Mouse (Mus musculus) megakaryocyte progenitor cell, adult 5-6 weeks (primary cell): ENCODE results near the gene Lsamp. TPM values are rescaled to one million over a fixed set of nuclear protein-coding genes. Genes with fewer than 3 reads are reported as not detected.

Experiments
- ATAC-seq: replicated peaks from 2 replicates; pipeline ENCODE4 v1.8.0; 2016; ENCODE audit warnings: mild to moderate bottlenecking, moderate TSS enrichment, inconsistent platforms; ENCODE audit not compliant: poor library complexity
- total RNA-seq, 2 experiments: library from RNA; stranded (forward) in 1 of 2; stranded (reverse) in 1 of 2; fragments of 157-497, 149-512 nt in 1 of 2; fragments of 200-1000 nt in 1 of 2; gene quantifications; 2 replicates each; pipeline versions ENCODE4 v1.2.3 to v1.2.4; 2015 to 2017

Lsamp gene
- total RNA-seq, 2 experiments from 2014 or later: not detected

DNA sequence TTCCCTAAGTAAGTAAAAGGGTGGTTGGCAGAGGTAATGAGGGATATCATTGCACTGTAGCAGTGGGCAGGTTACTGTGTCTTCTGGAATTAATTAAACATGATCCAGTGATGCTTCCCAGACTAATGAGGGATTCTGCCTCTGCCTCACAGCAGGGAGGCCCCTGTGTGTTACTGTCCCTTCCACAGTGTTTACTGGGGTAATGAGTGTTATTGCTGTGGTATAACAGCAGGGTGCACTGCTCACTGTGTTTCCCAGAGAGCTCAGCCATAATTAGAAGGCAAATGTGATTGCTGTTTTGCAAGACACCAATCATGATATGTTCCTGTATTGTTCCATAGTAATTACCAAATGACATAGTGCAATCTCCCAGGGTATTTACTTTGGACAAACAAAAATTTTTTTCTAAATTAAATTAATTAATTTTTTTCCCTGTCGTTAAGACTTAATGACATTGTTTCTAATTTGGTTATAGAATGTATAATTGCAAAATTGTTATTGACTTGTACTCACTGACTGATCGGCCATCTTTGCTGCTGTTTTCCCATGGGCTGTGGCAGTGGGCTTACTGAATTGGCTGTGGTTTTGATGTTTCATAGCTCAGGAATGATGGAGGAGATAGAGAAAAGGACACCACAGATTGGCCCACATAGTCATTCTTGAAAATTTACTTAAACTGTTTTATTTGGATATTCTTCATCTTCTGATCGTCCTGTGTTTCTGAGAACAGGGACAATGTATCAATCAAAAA lies 655.6 kb downstream of the Lsamp start:
- no peak for ATAC-seq

DNA sequence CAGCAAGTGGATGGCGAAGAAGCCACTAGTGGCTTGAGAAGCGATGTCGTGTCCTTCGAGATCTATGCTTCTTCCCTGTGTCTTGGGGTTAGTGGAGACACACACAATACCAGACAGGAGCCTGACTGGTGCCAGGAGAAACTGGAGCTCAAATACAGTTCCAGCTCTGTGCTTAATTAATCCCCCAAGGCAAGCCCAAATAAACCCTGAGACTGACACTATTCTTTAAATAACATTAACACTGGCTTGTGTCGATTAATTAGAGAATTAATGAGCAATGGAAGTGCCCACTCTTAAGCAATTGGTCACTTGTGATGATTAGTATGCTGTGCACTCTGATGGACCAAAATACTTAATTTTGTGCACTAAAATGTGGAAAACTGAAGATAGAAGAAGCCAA lies 668.6 kb downstream of the Lsamp start:
- ATAC-seq: no peak

DNA sequence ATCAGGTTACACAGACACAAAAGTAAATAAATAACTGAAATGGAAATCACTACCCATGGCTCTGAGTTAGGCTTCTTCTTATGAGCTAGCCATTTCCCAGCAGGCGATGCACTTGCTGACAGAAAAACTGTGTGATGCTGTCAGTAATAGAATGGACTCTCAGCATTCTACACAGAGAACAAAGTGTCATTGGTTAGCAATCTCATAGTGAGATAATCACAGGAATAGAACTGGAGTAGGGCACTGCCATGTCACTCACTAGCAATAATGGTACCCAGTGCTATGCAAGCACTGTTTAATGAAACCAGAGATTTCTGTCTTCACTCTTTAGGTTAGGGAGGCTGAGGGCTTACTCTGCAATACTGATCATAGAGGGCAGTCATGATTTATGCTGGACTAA lies 669.3 kb downstream of the Lsamp start:
- ATAC-seq: no peak

DNA sequence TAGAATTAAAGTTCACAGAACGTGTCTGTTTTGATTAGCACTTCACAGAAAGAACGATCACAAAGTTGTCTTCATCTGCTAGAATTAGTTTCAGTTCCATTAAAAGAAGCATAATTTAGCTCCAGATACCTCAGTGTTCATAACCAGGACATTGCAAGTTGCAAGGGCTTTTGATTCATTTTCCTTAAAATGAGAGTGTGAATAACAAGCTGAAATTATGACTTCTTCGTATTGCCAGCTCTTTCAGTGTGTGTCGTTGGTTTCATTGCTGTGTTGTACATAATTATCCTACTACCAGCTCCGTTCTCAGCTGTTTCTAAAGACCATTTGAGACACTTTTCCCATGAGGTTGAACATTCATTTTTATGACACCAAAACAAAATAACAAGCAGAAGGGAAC lies 672.2 kb downstream of the Lsamp start:
- no peak for ATAC-seq

DNA sequence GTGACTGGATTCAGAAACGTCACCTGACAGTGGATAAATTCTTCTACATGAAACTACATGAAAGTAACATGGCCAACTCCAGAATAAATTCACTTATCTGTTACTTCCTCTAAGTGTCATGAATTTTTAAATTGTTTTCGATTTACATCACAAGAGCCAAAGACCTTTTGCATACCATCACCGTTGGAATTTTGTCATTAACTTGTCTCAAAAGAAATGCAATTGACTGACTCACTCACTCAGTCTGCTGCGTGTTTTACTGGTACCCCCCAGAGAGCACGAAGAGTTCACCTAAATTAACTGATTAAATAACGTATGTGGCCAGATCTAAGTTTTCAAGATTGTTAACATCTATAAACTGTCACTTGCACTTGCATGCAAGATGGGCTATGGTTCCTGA lies 672.7 kb downstream of the Lsamp start:
- ATAC-seq: no peak

DNA sequence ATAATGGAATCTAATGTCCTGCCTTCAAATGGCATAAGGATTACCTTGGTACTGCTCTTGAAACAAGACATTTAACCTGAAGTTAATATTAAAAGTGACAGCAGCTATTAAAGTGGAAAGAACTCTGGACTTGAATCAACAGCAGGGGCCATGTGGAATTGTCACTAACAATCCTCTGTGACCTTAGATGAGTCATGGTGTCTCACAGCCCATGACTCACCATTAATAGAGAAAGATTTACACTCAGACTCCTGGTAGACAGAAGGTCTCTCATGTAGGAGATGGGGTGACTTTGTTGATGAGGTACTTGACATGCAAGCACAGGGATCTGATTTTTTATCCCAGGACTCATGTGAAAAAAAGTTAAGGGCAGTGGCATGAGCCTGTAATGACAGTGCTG lies 701.4 kb downstream of the Lsamp start:
- no peak for ATAC-seq

DNA sequence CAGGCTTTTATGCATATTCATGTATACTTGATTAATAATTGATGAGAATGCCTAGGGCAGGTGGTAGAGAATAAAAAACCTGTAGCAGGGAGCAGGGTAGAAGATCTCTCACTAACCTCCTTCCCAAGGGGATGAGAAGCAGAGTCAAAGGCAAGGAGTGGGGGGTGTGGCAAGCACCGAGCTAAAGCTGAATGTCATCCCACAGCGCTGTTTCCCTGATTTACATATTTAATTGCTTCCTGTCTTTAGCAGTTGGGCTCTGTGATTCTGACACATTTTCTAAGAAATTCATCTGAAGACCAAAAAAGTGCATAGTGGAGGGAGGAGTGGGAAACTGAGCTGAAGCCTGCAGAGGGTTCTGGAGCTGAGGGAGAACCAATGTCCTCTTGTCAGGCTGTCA lies 708.1 kb downstream of the Lsamp start:
- ATAC-seq: no peak

DNA sequence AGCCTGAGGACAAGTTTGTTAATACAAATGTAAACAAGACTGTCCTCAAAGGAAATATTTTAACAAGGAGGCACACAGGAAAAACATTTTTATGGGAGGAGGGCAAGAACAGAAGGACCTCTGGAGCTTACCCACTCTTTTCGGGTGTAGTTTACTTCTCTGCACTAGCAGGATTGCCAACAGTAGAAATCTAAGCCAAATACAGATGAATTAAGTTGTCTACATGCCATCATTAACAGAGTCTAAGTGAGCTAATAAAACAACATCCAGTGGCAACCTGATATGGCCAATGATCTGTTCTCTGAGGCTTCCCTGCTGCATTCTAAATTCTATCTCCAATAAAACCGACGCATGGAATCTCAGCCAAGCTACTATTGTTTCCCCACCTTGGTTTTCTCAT lies 713.1 kb downstream of the Lsamp start:
- no peak for ATAC-seq

DNA sequence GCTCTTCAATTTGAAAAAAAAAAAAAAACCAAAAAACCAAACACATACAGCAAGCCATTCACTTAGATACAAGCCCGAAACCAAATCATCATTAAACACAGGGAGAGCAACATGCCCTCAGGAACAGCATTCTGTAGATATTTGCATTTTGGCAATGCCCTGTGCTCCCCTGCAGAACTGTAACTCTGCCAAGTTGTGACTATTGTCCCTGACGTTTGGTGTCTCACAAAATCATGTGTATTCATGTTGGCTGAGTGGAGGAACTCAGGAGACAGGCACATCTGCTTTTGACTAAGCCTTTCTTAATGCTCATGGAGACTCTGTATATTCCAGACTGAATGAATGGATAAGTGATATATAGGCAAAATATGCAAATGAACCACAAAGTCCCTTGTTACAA lies 724.4 kb downstream of the Lsamp start:
- no peak for ATAC-seq

DNA sequence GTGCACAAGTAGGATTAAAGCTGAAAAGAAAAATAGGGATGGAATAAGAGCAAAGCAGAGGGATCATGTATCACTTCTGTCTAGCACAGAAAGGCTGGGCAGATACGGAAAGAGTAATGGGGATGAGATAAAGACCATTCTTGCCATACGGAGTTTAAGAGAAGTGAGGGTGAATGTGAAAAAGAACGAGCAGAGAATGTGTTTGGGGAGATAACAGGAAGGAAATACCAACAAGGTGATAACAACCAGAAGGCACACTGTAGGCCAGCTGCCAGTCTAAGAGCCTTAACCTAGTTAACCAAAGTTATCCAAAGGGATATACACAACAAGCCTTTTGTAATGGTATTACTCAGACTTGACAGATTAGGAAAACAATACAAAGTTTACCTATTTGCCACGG lies 725.4 kb downstream of the Lsamp start:
- ATAC-seq: no peak

DNA sequence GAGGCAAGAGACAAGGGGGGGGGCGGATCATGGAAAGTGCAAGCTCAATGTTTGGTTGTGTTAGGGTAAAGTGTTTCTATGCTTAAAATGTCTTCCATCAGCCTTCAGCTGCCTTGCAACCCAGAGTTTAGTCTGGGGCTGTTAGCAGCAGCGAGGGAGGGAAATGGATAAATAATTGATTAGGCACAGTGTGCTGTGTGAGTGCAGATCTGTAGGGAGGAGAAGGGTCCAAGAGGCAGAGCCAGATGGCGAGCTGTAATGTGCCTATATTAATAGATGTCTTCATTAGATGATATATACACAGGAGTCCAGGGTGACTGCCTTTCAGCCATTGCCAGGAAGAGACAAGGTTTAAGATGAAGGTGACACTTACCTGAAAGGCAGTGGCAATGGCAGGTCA lies 725.9 kb downstream of the Lsamp start:
- ATAC-seq: no peak

DNA sequence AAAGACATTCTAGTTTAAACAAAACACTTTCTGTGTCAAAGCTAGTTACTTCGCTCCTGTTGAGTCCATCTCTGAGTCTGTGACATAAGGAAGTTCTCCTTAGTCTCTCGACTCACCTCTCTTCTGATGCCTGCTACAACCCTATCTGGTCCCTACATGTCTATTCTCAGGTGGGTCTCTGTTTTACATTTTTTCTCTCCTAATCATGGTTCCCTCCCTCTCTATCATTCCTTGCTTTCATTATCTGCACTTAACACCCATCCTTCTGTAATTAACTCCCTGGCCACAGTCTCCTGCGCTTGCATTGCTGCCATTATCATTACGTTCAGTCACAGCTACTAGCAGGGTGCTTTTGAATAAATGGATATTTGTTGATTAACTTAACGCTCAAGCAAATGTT lies 726.3 kb downstream of the Lsamp start:
- ATAC-seq: no peak

DNA sequence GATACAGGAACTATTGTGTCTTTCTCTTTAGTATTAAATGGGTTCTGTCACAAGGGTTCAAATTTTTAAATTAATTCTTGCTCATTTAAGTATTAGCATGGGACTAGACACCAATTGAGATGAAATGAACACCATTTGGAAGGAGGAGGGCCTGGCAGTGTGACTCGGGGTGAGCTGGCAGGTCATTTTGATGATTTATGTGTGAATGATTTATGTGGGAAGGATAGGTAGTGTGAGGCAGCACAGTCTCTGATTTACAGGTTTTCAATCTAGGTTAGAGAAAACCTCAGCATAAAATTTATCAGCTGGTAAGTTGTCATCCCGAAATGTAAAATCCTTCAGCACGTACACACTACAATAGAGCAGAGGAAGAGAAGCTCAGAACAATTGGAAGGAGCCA lies 729.6 kb downstream of the Lsamp start:
- ATAC-seq: no peak

DNA sequence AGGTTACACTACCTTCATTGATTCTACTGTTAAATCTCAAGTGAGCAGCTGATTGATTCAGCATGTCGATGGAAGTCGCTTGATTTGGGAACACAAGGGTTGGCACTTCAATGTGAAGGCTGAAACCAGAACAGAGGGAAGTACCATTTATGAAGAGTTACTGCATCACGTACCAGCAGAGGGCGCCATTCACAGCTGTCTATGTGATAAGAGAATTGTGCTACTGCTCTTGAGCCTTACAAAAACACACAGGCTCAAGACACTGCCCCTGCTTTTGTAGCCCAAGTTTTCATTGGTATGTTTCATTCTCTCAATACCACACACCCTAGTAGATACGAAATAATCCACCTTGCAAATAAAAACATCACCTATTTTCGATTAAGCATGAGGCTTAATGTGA lies 754.9 kb downstream of the Lsamp start:
- ATAC-seq: no peak

DNA sequence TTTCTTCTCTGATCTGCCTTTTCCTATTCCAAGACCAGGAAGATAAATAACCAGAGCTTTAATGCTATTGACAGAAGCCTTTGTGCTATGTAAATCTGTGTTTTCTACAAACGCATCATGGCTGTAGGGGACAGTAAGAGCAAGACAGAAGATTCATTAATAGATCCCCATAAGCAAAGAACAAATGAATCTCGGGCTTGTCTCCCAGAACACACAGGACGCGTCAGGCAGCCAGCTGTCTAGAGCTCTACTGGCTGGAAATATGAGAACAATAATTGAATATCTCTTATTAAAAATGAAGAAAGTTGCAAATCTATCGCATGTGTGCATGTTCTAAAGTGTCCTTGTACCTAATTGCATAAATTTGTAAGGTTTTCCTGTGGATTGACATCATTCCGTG lies 755.6 kb downstream of the Lsamp start:
- ATAC-seq: no peak

DNA sequence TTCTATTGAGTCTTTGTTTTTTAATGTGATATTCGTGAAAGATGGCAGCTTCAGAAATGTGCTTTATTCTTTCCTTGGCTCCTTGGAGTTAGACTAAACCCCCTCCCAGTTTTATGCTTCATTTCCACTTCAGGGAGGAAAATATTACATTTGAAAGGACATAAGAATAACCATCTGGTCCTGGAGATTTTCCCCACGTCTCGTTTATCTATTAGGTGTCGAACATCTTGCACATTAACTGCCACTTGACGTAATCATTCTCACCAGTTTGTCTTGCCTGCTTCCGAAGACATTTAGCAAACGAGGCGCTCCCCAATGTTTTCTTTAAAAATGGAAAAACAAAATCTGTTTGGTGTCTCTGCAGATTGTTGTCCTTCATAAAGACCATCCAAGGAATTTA lies 756.1 kb downstream of the Lsamp start:
- no peak for ATAC-seq

DNA sequence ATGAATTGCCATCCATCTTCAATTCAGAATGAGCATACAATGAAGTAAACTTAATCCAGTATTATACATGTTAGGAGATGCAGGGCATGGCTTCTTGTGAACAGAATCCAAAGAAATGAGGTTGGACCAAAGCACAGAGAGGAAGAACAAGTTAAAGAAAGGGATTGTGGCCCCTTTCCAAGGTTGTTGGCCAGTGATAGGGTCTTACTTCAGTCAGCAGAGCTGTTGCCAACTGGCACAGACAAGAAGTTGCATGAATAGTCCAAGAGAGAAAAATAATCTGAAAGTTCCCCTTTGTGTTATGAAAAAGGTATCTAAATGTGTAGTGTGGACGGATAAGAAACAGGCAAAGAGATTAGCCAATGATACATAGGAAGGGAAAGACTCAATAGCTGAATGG lies 843.0 kb downstream of the Lsamp start:
- no peak for ATAC-seq

DNA sequence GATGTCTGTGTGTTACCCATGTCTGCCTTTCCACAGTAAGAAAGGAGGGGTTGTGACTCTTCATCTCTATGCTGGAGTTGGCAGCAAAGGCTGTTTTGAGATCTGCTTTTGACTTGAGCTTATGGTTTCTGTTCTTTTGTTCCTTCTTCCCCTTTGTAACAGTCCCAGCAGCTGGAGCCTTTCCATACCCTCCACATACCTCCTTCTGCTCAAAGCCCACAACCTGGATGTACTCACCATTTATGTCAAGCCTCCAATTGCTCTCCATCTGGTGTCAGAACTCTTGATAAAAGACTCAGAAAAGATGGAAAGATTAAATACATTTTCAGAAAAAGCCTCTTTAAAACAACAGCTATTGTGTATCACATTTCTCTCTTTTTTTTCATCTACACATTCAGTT lies 847.4 kb downstream of the Lsamp start:
- no peak for ATAC-seq

DNA sequence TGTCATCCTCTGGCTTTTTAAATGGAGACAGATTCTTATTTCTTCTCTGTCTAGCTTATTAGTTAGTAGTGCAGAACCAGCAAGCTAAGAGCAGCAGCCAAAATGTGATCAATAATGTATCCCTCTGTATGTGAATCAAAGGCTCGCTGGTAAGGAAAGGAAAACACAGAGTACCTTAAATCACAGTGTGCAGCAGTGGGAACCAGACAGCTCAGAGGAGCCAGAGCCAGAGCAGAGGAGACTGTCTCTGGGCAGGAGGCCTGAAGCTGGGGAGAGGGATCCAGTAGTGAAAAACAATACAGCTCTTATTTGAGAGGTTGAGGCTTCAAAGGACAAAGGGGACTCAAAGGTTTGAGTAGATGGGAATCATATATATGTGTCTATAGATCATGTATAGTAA lies 857.6 kb downstream of the Lsamp start:
- ATAC-seq: no peak

DNA sequence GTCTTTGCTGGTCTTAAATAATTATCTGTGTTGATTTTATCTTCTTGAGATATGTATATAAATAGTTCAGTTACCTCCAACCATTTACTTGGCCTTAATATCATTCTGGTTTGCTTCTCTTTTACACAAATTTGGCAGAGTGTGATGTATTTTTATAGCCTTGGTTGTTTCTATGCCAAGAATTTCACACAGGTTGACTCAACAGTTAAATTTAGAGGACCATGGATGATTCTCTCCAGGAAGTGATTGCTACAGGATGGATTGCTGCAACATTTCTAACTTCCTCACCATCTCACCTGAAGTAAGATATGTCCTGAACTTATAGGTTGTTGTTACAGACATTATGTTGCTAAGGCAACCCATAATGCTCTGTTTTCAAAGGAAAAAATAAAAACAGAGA lies 882.6 kb downstream of the Lsamp start:
- ATAC-seq: no peak

DNA sequence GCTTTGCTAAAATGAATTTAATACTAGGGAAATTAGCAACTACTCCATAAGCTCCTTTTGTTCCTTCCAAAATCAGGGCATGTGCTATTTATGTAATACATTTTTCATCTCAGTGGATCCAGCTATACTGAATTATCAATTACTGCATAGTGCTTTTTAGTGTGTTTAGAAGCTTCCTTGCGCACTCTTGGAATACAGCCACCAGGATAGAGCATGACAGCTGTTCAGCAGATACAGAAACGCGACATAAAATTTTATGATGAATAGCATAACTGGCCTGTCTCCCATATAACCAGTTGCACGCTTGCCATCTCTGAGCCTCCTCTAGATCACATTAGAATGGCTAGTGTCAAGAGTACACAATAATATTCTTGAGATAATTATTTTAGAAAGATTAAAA lies 894.1 kb downstream of the Lsamp start:
- no peak for ATAC-seq

DNA sequence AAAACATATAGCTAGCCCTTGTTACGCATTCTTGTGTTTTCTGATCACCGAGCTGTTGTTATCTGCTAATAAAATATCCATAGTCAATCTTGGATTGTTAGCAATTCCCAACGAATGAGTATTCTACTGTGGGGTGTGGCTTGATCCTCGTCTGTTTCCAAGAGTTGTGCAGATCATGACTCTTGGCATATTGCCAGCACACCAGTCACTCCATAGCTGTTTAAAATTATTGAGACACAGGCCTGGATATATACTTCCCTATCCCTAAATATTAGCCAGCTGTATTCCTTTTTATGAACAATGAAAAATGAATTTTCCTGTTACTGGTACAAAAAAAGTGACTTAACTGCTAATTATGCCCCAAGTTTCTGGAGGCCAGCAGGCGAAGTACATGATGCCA lies 897.8 kb downstream of the Lsamp start:
- no peak for ATAC-seq

DNA sequence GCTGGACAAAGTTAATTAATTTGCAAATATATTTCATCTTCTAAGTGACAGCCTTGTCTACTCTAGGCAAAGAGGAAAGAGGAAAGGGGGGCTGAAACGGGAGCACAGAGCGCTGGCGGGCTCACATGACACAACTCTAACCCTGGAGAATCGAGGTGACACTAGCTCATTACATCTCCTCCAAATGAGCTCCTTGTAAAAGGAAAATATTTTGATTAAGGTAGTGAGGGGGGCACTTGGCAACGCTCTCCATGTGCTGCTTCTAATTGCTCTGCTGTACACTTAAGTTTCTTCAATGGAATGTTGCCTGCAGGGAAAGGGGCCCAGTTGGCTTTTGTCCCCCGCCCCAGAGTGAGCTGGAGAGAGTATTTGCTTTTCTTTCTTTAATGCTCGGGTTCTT lies 907.2 kb downstream of the Lsamp start:
- no peak for ATAC-seq
